Mouse (Mus musculus) kidney, postnatal 10 days (tissue): ENCODE results near the gene Tfg.

Source experiments
- DNase-seq: peaks from one replicate; pipeline ENCODE4 v3.0.0; 2021; ENCODE audit warnings: mixed read lengths

Tfg gene

DNA sequence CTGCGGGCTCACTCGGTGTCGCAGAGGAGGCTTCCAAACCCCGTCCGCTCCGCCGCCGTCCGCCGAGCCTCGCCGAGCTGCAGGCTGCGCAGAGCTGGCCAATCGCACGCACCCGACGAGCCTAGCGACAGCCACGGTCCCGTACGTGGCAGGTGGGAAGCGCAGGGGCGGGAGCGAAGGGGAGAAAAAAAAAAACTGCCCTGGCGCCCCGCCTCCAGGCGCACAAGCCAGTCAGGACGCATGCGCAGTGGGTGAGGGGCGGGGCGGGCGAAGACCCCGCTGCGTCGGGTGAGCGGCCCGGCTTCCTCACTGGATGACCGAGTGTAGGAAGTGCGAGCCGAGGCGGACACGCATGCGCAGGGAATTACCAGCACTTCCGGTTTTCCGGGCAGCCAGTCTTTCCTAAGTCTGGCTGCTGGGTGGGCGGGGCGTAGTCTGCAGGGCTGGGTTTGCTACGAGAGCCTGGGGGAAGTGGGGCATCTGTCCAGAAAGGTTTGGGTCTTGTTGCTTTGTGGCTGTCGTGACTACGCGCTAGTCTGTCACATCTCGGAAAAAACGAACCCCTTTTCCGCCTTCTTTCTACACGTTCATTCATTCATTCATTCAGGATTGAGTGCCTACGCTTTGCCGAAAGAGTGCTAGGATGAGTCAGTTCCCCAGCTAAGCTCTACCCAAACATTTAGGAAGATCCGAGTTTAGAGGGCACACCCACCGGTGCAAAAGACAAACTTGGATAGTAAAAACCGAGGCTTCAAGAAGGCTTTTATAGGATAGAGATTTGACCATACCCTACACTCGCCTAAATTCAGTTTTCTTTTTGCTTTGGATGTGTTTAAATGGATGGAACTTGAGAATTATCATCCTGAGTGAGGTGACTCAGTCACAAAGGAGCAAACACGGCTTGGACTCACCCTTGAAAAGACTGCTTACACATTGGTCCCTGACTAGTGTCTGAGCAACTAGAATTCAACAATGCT lies at the start of gene Tfg:
TSS of gene Tfg (minus strand) at position 227 of the 977 bp plus-strand sequence.
- peak; percentile 100 for DNase-seq

GRCm38 (mm10) chr16:56729060-56729459 lies 11.8 kb upstream of the Tfg start:
- DNase-seq, result no peak

GRCm38 (mm10) chr16:56724927-56725326 lies 7.7 kb upstream of the Tfg start:
- DNase-seq, result peak; percentile 54

GRCm38 (mm10) chr16:56722357-56722756 lies 5.1 kb upstream of the Tfg start:
- no peak for DNase-seq

DNA sequence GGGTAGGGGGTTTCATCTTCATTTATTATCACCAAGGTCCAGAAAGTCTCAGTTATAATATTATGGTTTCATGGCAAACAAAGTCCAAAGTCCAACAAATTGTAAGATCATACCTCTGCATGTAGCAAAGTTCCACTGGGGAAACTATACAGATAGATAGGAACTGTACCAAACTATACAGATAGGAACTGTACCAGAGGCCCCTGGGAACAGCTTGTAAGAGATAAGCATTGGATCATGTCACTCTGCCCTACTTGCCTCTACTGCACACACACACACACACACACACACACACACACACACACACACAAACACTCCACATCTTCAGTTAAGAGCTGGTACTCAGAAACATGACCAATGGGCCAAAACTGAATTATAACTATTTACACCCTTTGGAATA lies 1.8 kb upstream of the Tfg start:
- no peak for DNase-seq

- DNase-seq, result no peak
Observed at GRCm38 (mm10) chr16:56716557-56717179, 582 bp downstream of the Tfg start.

DNA sequence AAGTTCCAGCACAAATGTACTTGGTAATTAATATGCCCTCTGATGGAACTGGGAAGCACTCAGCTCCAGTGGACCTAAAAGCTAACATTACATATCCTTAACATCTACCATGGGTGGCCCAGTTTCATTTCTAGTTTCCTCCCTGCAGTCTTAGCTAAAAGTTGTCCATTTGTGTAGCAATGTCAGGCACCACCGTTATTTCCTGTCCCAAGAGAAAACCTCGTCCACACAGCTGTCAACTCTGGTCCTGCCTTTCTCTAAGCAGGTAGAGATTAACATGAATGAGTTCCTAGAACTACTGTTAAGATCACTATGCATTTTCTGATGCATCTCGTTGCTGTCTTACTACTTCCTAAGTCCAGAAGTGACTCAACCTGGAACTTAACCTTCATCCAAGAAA lies 1.6 kb downstream of the Tfg start:
- DNase-seq, result no peak

DNA sequence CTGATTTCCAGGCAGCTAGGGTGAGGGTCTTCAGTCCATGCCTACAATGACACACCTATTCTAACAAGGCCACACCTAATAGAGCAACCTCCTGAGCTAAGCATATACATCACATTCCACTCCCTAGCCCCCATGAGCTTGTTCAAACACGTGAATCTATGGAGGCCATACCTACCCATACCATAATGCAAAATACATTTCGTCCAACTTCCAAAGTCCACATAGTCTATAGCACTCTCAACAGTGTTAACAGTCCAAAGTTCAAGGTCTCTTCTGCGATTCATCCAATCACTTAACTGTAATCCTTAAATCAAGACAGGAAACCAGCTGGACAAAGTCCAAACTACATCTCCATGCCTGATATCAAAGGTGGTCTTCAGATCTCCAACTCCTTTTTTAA lies 7.2 kb downstream of the Tfg start:
- DNase-seq, result no peak

- no peak for DNase-seq
Observed at GRCm38 (mm10) chr16:56705731-56706130, 11.5 kb downstream of the Tfg start.

DNA sequence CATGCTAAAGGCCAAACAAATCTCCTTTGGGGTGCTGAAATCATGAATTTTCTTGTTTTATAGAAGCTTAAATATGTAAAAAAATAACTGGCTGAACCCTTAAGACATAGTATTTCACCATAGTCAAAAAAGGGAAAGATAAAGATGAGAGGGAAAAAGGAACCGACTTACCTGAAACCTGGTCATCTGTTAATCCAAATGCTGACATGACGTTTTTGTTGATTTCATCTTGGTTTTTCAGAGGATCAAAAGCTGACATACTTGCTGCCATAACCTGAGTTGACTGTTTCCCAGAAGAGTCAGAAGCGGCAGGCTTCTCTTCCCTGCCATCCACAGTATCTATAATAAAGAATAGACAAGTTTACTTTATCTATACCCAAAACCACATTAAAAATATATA lies 16.4 kb downstream of the Tfg start:
- no peak for DNase-seq

DNA sequence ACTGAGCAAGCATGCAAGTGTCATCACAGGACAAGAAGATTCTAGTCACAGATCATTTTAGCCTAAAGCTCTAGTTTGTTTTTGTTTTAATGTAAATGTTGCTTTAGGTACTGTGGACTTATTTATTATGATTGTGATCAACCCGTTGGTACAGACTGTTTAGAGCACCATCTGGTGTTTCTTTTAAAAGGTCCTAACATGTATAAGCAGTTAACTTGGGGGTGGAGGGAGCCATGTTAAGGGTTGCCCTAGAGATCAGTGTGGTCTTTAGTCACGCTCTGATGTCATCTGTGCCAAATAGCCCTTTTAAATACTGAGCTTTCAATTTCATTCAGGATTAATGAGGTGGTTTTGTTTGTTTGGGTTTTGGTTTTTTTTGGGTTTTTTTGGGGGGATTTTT lies 20.8 kb downstream of the Tfg start:
- DNase-seq, result no peak

GRCm38 (mm10) chr16:56690715-56691114 lies 26.5 kb downstream of the Tfg start:
- no peak for DNase-seq

DNA sequence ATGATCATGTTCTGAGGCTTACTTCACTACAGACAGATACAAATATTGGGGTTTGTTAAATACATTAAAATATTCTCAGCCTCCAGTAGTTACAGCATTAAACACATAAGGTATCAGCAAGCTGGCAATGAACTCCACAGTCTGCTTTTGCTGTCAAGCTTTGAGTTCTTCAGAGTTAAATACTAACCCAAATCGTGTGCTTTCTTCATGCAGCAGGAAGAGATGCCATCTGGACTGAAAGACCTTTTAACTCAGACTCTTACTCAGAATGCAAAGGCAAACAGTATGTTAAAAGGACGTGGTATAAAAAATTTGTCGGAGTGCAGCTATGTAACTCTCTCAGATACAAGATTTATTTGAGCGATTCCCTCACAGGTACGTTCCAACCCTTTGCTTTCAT lies 30.5 kb downstream of the Tfg start:
- no peak for DNase-seq

GRCm38 (mm10) chr16:56681010-56681645 lies 36.1 kb downstream of the Tfg start:
- DNase-seq, result no peak

- DNase-seq, result peak; percentile 22
Observed at GRCm38 (mm10) chr16:56677146-56677545, 40.1 kb downstream of the Tfg start.

DNA sequence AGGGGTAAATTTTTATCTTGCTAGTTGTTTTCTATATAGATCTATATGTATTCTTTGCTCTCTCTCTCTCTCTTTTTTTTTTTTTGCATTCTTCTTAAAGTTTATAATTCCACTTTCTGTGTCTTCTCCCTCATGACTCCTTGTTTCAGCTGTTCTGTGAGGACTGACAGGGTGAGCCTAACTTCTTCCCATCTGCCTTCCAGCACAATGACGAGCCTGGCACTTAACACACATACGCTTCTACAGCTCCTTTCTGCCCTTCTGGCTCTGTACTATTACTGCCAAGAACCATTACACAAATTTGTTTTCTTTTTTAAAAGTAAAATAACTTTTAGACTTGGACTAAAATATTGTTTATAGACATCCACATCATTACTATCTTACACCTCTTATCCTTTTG lies 43.8 kb downstream of the Tfg start:
- no peak for DNase-seq

DNA sequence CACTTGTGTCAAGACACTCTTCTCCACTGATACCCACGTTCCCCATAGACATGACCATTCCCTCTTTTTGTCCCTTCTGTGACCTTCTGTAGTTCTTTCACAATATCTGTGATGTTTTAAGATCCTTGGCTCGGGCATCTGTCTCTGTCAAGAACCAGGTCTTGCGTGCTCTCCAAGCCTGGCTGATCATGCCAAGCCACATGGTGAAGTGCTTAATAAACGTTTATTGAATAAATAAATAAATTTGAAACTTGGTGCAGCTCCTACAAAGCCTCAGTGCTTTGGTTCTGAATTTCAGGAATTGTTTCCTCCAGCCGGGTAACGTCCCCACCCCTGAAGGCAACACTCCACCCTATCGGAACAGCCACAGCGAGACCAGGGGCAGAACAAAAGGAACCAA lies 46.3 kb downstream of the Tfg start:
- DNase-seq, result no peak

DNA sequence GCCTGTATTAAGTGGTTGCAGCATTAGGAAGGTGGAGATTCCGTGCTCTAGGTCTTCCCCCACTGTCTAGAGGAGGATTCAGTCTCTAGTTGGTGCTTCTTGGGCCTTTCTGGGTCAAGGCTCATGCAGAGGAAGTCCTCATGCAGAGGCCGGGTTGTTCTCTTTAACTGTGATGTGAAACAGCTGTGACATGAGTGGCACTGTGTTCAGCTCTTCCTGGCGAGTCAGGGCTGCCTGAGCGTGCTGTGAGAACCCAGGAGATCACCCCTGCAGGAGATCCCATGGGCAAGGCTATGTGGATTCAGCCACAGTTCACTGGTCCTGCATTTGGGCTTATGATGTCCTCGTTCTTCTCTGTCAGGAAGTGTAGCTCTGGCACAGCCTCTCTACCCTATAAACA lies 47.7 kb downstream of the Tfg start:
- DNase-seq, result no peak

DNA sequence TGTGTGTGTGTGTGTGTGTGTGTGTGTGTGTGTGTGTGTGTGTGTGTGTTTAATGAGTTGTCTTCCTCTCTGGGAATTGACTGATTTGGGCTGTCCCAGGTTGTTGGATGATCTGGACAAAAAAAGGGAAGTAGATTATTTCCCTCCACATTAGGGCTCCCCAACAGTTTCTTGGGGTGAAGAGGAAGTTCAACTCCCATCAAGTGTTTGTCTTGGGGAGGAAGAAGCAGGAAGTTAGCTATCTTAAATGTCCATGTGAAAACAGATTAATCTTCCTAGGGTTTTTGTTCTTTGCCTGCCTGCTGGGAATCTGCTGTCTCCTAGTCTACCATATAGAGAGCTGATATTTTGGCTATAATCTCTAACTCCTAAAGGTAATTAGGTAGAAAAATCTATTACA lies 58.4 kb downstream of the Tfg start:
- DNase-seq, result no peak

DNA sequence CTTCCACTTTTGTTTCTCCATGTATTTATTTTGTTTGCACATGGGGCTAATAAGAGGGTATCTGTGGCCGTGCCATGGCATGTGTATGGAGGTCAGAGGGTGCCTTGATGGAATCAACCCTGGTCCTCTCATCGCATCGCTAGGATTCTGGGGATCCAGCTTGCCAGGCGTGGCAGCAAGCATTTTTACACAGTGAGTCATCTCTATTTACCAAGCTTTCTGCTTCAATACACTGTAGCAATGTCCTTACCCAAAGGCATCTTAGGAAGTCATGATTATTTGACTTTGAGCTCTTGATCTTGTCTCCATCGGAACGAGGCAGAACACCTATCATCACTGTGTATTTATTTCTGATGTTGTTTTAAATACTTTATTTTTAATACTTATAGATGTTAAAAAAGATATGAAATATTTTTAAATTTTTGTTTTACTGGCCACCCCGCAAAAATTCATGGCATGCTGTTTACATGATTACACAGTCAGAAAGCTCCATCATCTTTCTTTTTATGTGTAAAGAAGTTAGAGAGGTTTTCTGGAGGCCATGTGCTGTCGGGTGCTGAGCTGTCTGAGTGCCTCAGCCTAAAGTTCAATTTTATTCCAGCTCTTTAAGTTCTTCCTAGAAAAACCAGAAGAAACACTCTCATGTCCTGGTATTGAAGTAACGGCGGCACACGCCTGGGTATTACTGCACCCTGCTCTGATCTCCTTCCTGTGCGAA lies 61.9 kb downstream of the Tfg start:
- no peak for DNase-seq

- no peak for DNase-seq
Observed at GRCm38 (mm10) chr16:56646382-56647172, 70.7 kb downstream of the Tfg start.

DNA sequence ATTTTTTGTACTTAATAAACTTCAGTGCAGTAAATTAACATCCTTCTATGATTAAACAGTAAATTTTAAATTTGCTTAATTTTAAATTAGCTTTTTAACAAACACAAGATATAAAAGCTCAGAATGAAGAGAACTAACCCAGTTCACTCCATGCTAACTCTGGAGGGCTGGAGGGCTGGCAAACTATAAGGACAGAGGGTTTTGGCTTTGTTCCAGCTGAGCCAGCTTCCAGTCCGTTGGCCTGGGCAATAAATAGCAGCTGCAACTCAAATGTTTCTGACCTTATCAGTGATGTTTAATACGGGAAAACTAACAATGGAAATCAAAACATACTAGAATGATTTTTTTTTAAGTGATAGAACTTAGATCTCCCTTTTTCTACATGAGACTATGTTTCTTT lies 72.0 kb downstream of the Tfg start:
- no peak for DNase-seq
